Mouse (Mus musculus): ENCODE data around the gene Slc24a4.
A peak's percentile ranks its signal among the peaks of the same experiment; 100 is the strongest.

Slc24a4 gene

GRCm38 (mm10) chr12:102286681-102287414 is 158.3 kb downstream of the Slc24a4 start:
- DNase-seq: no peak

- DNase-seq: no peak
These were observed 159.5 kb downstream of the Slc24a4 start for GRCm38 (mm10) chr12:102287904-102288602.

GRCm38 (mm10) chr12:102288846-102289245 is 160.3 kb downstream of the Slc24a4 start:
- no peak for DNase-seq

- no peak for DNase-seq
These were observed 161.0 kb downstream of the Slc24a4 start for GRCm38 (mm10) chr12:102289568-102289967.

GRCm38 (mm10) chr12:102290662-102291061 is 162.1 kb downstream of the Slc24a4 start:
- DNase-seq: no peak

GRCm38 (mm10) chr12:102291686-102292085 is 163.2 kb downstream of the Slc24a4 start:
- DNase-seq: peak; percentile 66 to 79

- peak; percentile 39 to 51 for DNase-seq
These were observed 164.1 kb downstream of the Slc24a4 start for GRCm38 (mm10) chr12:102292501-102293215.

GRCm38 (mm10) chr12:102294634-102295033 is 166.1 kb downstream of the Slc24a4 start:
- no peak for DNase-seq

- peak; percentile 54 to 67 for DNase-seq
These were observed 166.7 kb downstream of the Slc24a4 start for GRCm38 (mm10) chr12:102295230-102295629.

GRCm38 (mm10) chr12:102295662-102296061 is 167.1 kb downstream of the Slc24a4 start:
- no peak for DNase-seq

GRCm38 (mm10) chr12:102296361-102296760 is 167.8 kb downstream of the Slc24a4 start:
- no peak for DNase-seq

- DNase-seq: no peak
These were observed 168.4 kb downstream of the Slc24a4 start for GRCm38 (mm10) chr12:102296967-102297366.

- no peak for DNase-seq
These were observed 170.7 kb downstream of the Slc24a4 start for GRCm38 (mm10) chr12:102299209-102299608.

- no peak for DNase-seq
These were observed 173.1 kb downstream of the Slc24a4 start for GRCm38 (mm10) chr12:102301585-102301984.

GRCm38 (mm10) chr12:102302322-102302721 is 173.8 kb downstream of the Slc24a4 start:
- DNase-seq: no peak

- DNase-seq: no peak
These were observed 174.4 kb downstream of the Slc24a4 start for GRCm38 (mm10) chr12:102302831-102303351.

GRCm38 (mm10) chr12:102303867-102304266 is 175.3 kb downstream of the Slc24a4 start:
- DNase-seq: no peak

GRCm38 (mm10) chr12:102305069-102305836 is 176.7 kb downstream of the Slc24a4 start:
- no peak for DNase-seq

- peak; percentile 49 to 60 for DNase-seq
These were observed 179.5 kb downstream of the Slc24a4 start for GRCm38 (mm10) chr12:102308001-102308456.

- DNase-seq: peak; percentile 71 to 86
These were observed 180.0 kb downstream of the Slc24a4 start for GRCm38 (mm10) chr12:102308457-102309011.

- DNase-seq: peak in 1 of 2 experiments; percentile 47
These were observed 180.7 kb downstream of the Slc24a4 start for GRCm38 (mm10) chr12:102309099-102309799.
